Mouse (Mus musculus) brain, embryonic 14.5 days (tissue): ENCODE measurements around the gene Hecw2.

Experiments
- CTCF ChIP-seq: fragments of 200-500 bp; IDR thresholded peaks from 2 replicates; pipeline ENCODE4 v1.5.1; 2012; ENCODE audit warnings: inconsistent platforms, mild to moderate bottlenecking, moderate library complexity, borderline replicate concordance; ENCODE audit not compliant: insufficient read depth, insufficient read length; ENCODE audit errors: extremely low read depth
- POLR2A ChIP-seq: fragments of 200-500 bp; IDR thresholded peaks from 2 replicates; pipeline ENCODE4 v1.6.1; 2012; ENCODE audit warnings: mild to moderate bottlenecking, inconsistent platforms, borderline replicate concordance; ENCODE audit not compliant: poor library complexity, insufficient read depth, insufficient read length, severe bottlenecking; ENCODE audit errors: extremely low read depth

GRCm38 (mm10) chr1:53942468-53942867 is 252.5 kb downstream of the Hecw2 start:
- TF ChIP-seq POLR2A (no peak), CTCF (no peak)
